Mouse (Mus musculus): ENCODE data around the gene Tef. TPM values are rescaled to one million over a fixed set of nuclear protein-coding genes. Genes with fewer than 3 reads are reported as not detected.

Tef gene
- polyA plus RNA-seq, 1 experiment from 2014 or later = 28.9 TPM

- peak overlapping the region; percentile 77 for H3K9ac ChIP-seq
- H3K4me1 ChIP-seq = peaks cover 35% of the 10 kb centered on the region
- 30% methylated on average over 3 of the region's 3 CpGs for WGBS
- 0 out of 2 replicates have a peak overlapping the region, but pooled peaks have one; percentile 93 for H3K27ac ChIP-seq
- peak overlapping the region; percentile 82 for H3K4me2 ChIP-seq
- no peaks in the 10 kb centered on the region for H3K9me3 ChIP-seq
- ATAC-seq (ENCODE audit: insufficient number of reproducible peaks, low FRiP score, low TSS enrichment, low read depth) = no peak
- no peaks in the 10 kb centered on the region for H3K27me3 ChIP-seq
- peak overlapping the region; percentile 82 for H3K4me3 ChIP-seq
- H3K36me3 ChIP-seq = peaks cover 25% of the 10 kb centered on the region
These were observed 10.1 kb downstream of the Tef start for GRCm38 (mm10) chr15:81812287-81812686.

GRCm38 (mm10) chr15:81812696-81813631, 10.7 kb downstream of the Tef start:
- Histone ChIP-seq H3K36me3 (peaks cover 32% of the 10 kb centered on the region), H3K4me3 (peak overlapping the region; percentile 82; the same call in 1 of the 2 replicates), H3K27ac (no peak overlapping the region), H3K9ac (no peak overlapping the region), H3K9me3 (no peaks in the 10 kb centered on the region), H3K4me1 (peaks cover 35% of the 10 kb centered on the region), H3K4me2 (peak overlapping the region; percentile 82), H3K27me3 (no peaks in the 10 kb centered on the region)
- WGBS = 64% methylated on average over 7 of the region's 7 CpGs
- no peak for ATAC-seq (ENCODE audit: insufficient number of reproducible peaks, low FRiP score, low TSS enrichment, low read depth)

GRCm38 (mm10) chr15:81813986-81814705, 11.9 kb downstream of the Tef start:
- Histone ChIP-seq H3K4me2 (no peak overlapping the region), H3K9ac (no peak overlapping the region), H3K9me3 (no peaks in the 10 kb centered on the region), H3K27ac (no peak overlapping the region), H3K4me3 (no peak overlapping the region), H3K36me3 (peaks cover 43% of the 10 kb centered on the region), H3K27me3 (no peaks in the 10 kb centered on the region), H3K4me1 (peaks cover 29% of the 10 kb centered on the region)
- WGBS = 84% methylated on average over 5 of the region's 5 CpGs
- no peak for ATAC-seq (ENCODE audit: insufficient number of reproducible peaks, low FRiP score, low TSS enrichment, low read depth)

- Histone ChIP-seq H3K9ac (no peak overlapping the region), H3K9me3 (no peaks in the 10 kb centered on the region), H3K4me3 (no peak overlapping the region), H3K4me2 (no peak overlapping the region), H3K36me3 (peaks cover 49% of the 10 kb centered on the region), H3K27ac (no peak overlapping the region), H3K4me1 (peaks cover 22% of the 10 kb centered on the region), H3K27me3 (no peaks in the 10 kb centered on the region)
- WGBS = 90% methylated on average over 12 of the region's 12 CpGs
- ATAC-seq (ENCODE audit: insufficient number of reproducible peaks, low FRiP score, low TSS enrichment, low read depth) = no peak
These were observed 12.6 kb downstream of the Tef start for GRCm38 (mm10) chr15:81814716-81815370.

GRCm38 (mm10) chr15:81818404-81818803, 16.2 kb downstream of the Tef start:
- Histone ChIP-seq H3K4me3 (no peak overlapping the region), H3K36me3 (peaks cover 79% of the 10 kb centered on the region), H3K27me3 (no peaks in the 10 kb centered on the region), H3K4me2 (no peak overlapping the region), H3K9me3 (no peaks in the 10 kb centered on the region), H3K4me1 (peaks cover 3% of the 10 kb centered on the region; the same call in 1 of the 2 replicates), H3K27ac (no peak overlapping the region), H3K9ac (no peak overlapping the region)
- no peak for ATAC-seq (ENCODE audit: insufficient number of reproducible peaks, low FRiP score, low TSS enrichment, low read depth)
- WGBS = 91% methylated on average over 3 of the region's 3 CpGs

- Histone ChIP-seq H3K27me3 (no peaks in the 10 kb centered on the region), H3K9me3 (no peaks in the 10 kb centered on the region), H3K9ac (no peak overlapping the region), H3K4me1 (no peaks in the 10 kb centered on the region), H3K4me3 (no peak overlapping the region), H3K27ac (no peak overlapping the region), H3K4me2 (no peak overlapping the region), H3K36me3 (peaks cover 92% of the 10 kb centered on the region)
- no peak for ATAC-seq (ENCODE audit: insufficient number of reproducible peaks, low FRiP score, low TSS enrichment, low read depth)
- 77% methylated on average over 3 of the region's 3 CpGs for WGBS
These were observed 20.4 kb downstream of the Tef start for GRCm38 (mm10) chr15:81822631-81823030.

GRCm38 (mm10) chr15:81824832-81825231, 22.6 kb downstream of the Tef start:
- no peaks in the 10 kb centered on the region for H3K27me3 ChIP-seq
- no peak overlapping the region for H3K4me2 ChIP-seq
- no peak overlapping the region for H3K9ac ChIP-seq
- no peak overlapping the region for H3K4me3 ChIP-seq
- no peak overlapping the region for H3K27ac ChIP-seq
- WGBS = 82% methylated on average over 3 of the region's 3 CpGs
- peaks cover 78% of the 10 kb centered on the region for H3K36me3 ChIP-seq
- no peak for ATAC-seq (ENCODE audit: insufficient number of reproducible peaks, low FRiP score, low TSS enrichment, low read depth)
- no peaks in the 10 kb centered on the region for H3K4me1 ChIP-seq
- no peaks in the 10 kb centered on the region for H3K9me3 ChIP-seq

GRCm38 (mm10) chr15:81828426-81829207, 26.4 kb downstream of the Tef start:
- Histone ChIP-seq H3K36me3 (peaks cover 45% of the 10 kb centered on the region), H3K9ac (no peak overlapping the region), H3K4me3 (no peak overlapping the region), H3K27ac (no peak overlapping the region), H3K4me2 (no peak overlapping the region), H3K4me1 (peaks cover 8% of the 10 kb centered on the region), H3K9me3 (no peaks in the 10 kb centered on the region), H3K27me3 (no peaks in the 10 kb centered on the region)
- 82% methylated on average over 7 of the region's 7 CpGs for WGBS
- ATAC-seq (ENCODE audit: insufficient number of reproducible peaks, low FRiP score, low TSS enrichment, low read depth) = no peak

GRCm38 (mm10) chr15:81829208-81829580, 27.0 kb downstream of the Tef start:
- H3K27me3 ChIP-seq = no peaks in the 10 kb centered on the region
- 59% methylated on average over 2 of the region's 2 CpGs for WGBS
- ATAC-seq (ENCODE audit: insufficient number of reproducible peaks, low FRiP score, low TSS enrichment, low read depth) = no peak

GRCm38 (mm10) chr15:81830530-81830929, 28.3 kb downstream of the Tef start:
- peaks cover 15% of the 10 kb centered on the region for H3K4me1 ChIP-seq
- WGBS = 90% methylated on average over 4 of the region's 4 CpGs
- no peak overlapping the region for H3K4me3 ChIP-seq
- peaks cover 26% of the 10 kb centered on the region for H3K36me3 ChIP-seq
- no peak overlapping the region for H3K27ac ChIP-seq
- H3K9ac ChIP-seq = no peak overlapping the region
- no peak for ATAC-seq (ENCODE audit: insufficient number of reproducible peaks, low FRiP score, low TSS enrichment, low read depth)
- no peaks in the 10 kb centered on the region for H3K9me3 ChIP-seq
- H3K4me2 ChIP-seq = no peak overlapping the region
- H3K27me3 ChIP-seq = no peaks in the 10 kb centered on the region

More at GRCm38 (mm10) chr15:81829208-81829580, 27.0 kb downstream of the Tef start:
- H3K4me1 ChIP-seq = peaks cover 10% of the 10 kb centered on the region
- no peak overlapping the region for H3K4me3 ChIP-seq
- no peak overlapping the region for H3K4me2 ChIP-seq
- no peaks in the 10 kb centered on the region for H3K9me3 ChIP-seq
- peaks cover 40% of the 10 kb centered on the region for H3K36me3 ChIP-seq
- H3K9ac ChIP-seq = no peak overlapping the region
- H3K27ac ChIP-seq = no peak overlapping the region

Measured in limb, embryonic 15.5 days (tissue).